ENCODE assay signal across 10 mouse cellular contexts in the genomic region with DNA sequence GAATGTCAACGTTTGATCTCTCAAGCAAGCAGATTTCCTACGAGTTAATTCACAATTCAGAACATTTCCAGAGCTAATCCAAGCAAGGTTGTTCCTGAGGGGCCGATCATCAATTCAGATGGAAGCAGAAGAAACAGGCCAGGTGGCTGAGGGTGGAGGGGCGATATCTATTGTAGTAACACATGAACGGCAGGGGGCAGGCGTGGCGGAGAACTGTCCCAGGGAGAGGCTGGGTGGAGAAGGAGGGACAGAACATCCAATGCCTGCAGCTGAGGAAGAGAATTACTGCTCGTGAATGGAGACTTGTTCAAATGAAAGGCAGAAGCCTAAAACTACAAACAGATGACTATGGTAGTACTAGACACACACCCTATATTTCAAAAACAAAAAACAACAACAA.
DNase-seq lines count a peak whose midpoint lies in the region; ATAC-seq and TF ChIP-seq lines count a peak whose summit lies in the region.
"Had no signal": no experiment of that assay in that cellular context is flagged by ENCODE, and none has a peak within 500 bp of the region (broad histone marks: within the 10 kb centered on the region; RNA-seq: fewer than 3 reads in every experiment).

No protein-coding gene starts in this region.

- ATAC-seq in cerebellum, adult (ENCODE audit: insufficient number of reproducible peaks, low FRiP score, low TSS enrichment) = no peak
- ATAC-seq in inflammation-experienced regulatory T-cells, adult 6 months = no peak

- H3K4me1 ChIP-seq in cerebellum, adult 2 months (ENCODE audit: control insufficient read depth, insufficient read depth, low read length) = no peaks in the 10 kb centered on the region
- H3K4me1 ChIP-seq in bone marrow, adult 2 months (ENCODE audit: control insufficient read depth, insufficient read depth, low read length) = no peaks in the 10 kb centered on the region

- peak in 1 of 2 experiments; percentile 14 for DNase-seq in cerebellum, adult 2 months
- peak; percentile 47 for DNase-seq in layer of hippocampus, adult 9-11 months
- DNase-seq in layer of hippocampus, postnatal 36 days = no peak
- DNase-seq in layer of hippocampus, postnatal 25 days (ENCODE audit: extremely low spot score in 1 of 2, low spot score in 1 of 2) = peak; percentile 36 to 53
- DNase-seq in thymus, postnatal 4 days = peak; percentile 66

- H3K27me3 ChIP-seq in cerebellum, adult 2 months (ENCODE audit: control insufficient read depth, insufficient read depth, low read length) = no peaks in the 10 kb centered on the region

- 44% methylated on average over 8 of the region's 8 CpGs for WGBS in cerebellum, adult 2 months
- WGBS in bone marrow, adult 2 months = 45% methylated on average over 8 of the region's 8 CpGs

- no peak overlapping the region for H3K4me3 ChIP-seq in cerebellum, adult 2 months (replicated peaks; ENCODE audit: insufficient read depth, low read depth, low read length)
- H3K4me3 ChIP-seq in bone marrow, adult 2 months (replicated peaks; ENCODE audit: control insufficient read depth, low read depth, low read length) = no peak overlapping the region
- H3K4me3 ChIP-seq: erythroblast, embryonic 14.5 days; limb, embryonic 15.5 days had no signal

- no peak overlapping the region for H3K27ac ChIP-seq in cerebellum, adult 2 months (ENCODE audit: insufficient read depth, low read length)
- no peak overlapping the region for H3K27ac ChIP-seq in bone marrow, adult 2 months (ENCODE audit: control insufficient read depth, insufficient read depth, low read depth, low read length, poor library complexity)
- H3K27ac ChIP-seq: limb, embryonic 15.5 days had no signal

- TF ChIP-seq CTCF in cerebellum, adult 2 months (IDR thresholded peaks at IDR 0.05; ENCODE audit: borderline replicate concordance, insufficient read depth, low read depth, low read length) = peak; percentile 6; the same call in 1 of the 2 replicates
- 0 out of 2 replicates have a peak, but pooled peaks have one; percentile 18 for TF ChIP-seq CTCF in bone marrow, adult 2 months (IDR thresholded peaks at IDR 0.05; ENCODE audit: control insufficient read depth, insufficient read depth, low read length)

- TF ChIP-seq POLR2A in cerebellum, adult 2 months (IDR thresholded peaks at IDR 0.05; ENCODE audit: borderline replicate concordance, insufficient read depth, low read length) = no peak
- TF ChIP-seq POLR2A in bone marrow, adult 2 months (IDR thresholded peaks at IDR 0.05; ENCODE audit: borderline replicate concordance, control insufficient read depth, low read depth, low read length) = no peak

Comparison
In these comparisons a context has a peak if more than half of its experiments do, and no peak if none do; other contexts are left out.
1. DNase-seq: peak in layer of hippocampus, adult 9-11 months (single experiment), layer of hippocampus, postnatal 25 days (2 of 2) and thymus, postnatal 4 days (single experiment); none in layer of hippocampus, postnatal 36 days (0 of 2).